Mouse (Mus musculus) small intestine, adult 2 months (tissue): ENCODE data around the gene Igfbp1.

Experiments used
- CTCF ChIP-seq: fragments of 200-500 bp; IDR thresholded peaks from 2 replicates; pipeline ENCODE4 v1.5.1; 2012; ENCODE audit warnings: low read depth, mild to moderate bottlenecking, control low read depth, inconsistent platforms, low read length, moderate library complexity, mixed read lengths; ENCODE audit not compliant: insufficient replicate concordance, insufficient read length; ENCODE audit errors: extremely low read depth
- POLR2A ChIP-seq: fragments of 200-500 bp; IDR thresholded peaks from 2 replicates; pipeline ENCODE4 v1.6.1; 2012; ENCODE audit warnings: low read depth, mild to moderate bottlenecking, control low read depth, inconsistent platforms, low read length, moderate library complexity

DNA sequence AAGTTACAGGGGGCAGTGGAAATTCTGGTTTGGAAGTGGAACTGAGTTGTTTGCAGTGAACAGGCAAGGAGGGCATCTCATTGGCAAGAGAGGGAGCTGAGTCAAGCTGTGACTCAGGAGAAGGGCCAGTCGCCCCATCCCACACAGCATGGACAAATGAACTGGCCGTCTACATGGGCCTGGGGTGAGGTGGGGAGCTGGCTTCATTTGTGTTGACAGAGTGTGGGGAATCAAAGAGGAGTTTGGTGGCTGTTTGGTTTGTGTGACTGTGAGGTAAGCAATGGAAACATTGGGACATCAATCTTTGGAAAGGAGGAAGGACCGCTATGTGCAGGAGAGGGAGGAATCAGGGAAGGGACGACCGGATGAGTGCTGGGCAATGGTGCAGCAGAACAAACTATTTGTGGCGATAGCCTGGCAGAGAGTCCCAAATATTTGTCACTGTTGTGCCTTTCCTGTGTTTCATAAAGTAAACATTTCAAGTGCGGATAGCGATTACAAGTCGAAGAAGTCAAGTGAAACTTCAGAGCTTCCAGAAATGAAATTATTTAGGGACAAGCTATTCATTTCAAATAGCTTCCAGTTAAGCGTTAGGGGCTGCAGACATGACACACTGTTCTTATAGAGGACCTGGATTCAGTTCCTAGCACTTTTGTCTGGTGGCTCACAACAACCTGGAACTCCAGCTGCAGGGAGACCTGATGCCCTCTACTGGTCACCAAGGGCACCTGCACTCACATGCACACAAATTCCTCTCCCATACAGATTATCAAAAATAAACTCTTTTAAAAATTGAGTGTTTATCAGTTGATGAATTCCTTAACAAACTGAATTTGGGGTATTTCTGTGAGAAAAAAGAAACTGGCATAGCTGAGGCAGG is 2.9 kb upstream of the Igfbp1 start:
- TF ChIP-seq POLR2A (no peak), CTCF (peak; percentile 11; the same call in 1 of the 2 replicates)
